Mouse (Mus musculus): ENCODE data around the gene Gm36210. TPM values are rescaled to one million over a fixed set of nuclear protein-coding genes. Genes with fewer than 3 reads are reported as not detected.

Gene Gm36210
- total and polyA plus RNA-seq, 3 experiments, result 0.90 TPM; not detected in 2

DNA sequence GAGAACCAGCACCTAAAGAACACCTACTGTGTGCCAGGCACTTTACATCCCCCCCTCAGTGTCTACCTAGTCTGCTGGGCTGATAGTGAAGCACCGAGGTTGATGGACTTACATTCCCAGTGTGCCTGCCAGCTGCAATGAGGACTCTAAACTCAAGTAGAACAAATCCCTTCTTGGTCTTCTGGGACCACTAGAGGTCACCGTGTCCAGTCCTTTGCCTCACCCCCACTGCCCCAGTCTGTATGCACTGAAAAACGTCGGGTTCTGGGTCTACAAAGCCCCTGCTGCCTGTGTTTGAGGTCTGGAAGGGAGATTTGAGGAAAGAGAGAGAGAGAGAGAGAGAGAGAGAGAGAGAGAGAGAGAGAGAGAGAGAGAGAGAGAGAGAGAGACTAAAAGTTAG is 18.2 kb upstream of the Gm36210 start:
- no peak overlapping the region for H3K27ac ChIP-seq (ENCODE audit: insufficient read depth, low read depth)
- no peak for DNase-seq (ENCODE audit: extremely low read depth)
- H3K4me3 ChIP-seq (replicated peaks in 1 of 3; ENCODE audit: low read depth in 2 of 3, low read length in 2 of 3, poor library complexity in 1 of 3), result no peak overlapping the region
- in situ Hi-C loops (cut with MboI; ENCODE audit: low pct_ligation_motif_present, low pct_unique_long_range_greater_than_20kb, low sequenced_read_pairs) (no loop called here), dilution Hi-C loops (cut with MboI; ENCODE audit: extremely low pct_ligation_motif_present, extremely low pct_unique_long_range_greater_than_20kb, low sequenced_read_pairs) (no loop called here)
- no peaks in the 10 kb centered on the region for H3K27me3 ChIP-seq (replicated peaks)
- H3K9me3 ChIP-seq (replicated peaks; ENCODE audit: low read length), result no peaks in the 10 kb centered on the region
- H3K9ac ChIP-seq (ENCODE audit: insufficient read depth, low read depth), result no peak overlapping the region
- H3K4me2 ChIP-seq (ENCODE audit: insufficient read depth, low read depth, poor library complexity, severe bottlenecking), result no peak overlapping the region
- peaks cover 15 to 24% of the 10 kb centered on the region in 2 experiments for H3K36me3 ChIP-seq (replicated peaks in 1 of 2; ENCODE audit: control insufficient read depth in 1 of 2, insufficient read depth in 1 of 2, low read length in 1 of 2)
- no peaks in the 10 kb centered on the region for H3K79me2 ChIP-seq (replicated peaks; ENCODE audit: control insufficient read depth, extremely low read depth, insufficient read depth, poor library complexity, severe bottlenecking)
- H3K4me1 ChIP-seq (ENCODE audit: control insufficient read depth in 1 of 2, insufficient read depth in 2 of 2), result peaks cover 5 to 23% of the 10 kb centered on the region in 2 experiments
- TF ChIP-seq CHD1 (IDR thresholded peaks at IDR 0.05; ENCODE audit: low read depth, low read length) (no peak), ZC3H11A (IDR thresholded peaks at IDR 0.05; ENCODE audit: low read depth, low read length) (no peak), IRF4 (IDR thresholded peaks at IDR 0.05; ENCODE audit: low read depth, low read length) (no peak), ZKSCAN1 (IDR thresholded peaks at IDR 0.05; ENCODE audit: borderline replicate concordance, low read depth, low read length) (peak; percentile 50), CTCF (conservative IDR thresholded peaks at IDR 0.05 in 1 of 2, IDR thresholded peaks at IDR 0.05 in 1 of 2; ENCODE audit: low read depth in 2 of 2, low read length in 2 of 2) (no peak), CHD2 (IDR thresholded peaks at IDR 0.05; ENCODE audit: low read length) (no peak)

DNA sequence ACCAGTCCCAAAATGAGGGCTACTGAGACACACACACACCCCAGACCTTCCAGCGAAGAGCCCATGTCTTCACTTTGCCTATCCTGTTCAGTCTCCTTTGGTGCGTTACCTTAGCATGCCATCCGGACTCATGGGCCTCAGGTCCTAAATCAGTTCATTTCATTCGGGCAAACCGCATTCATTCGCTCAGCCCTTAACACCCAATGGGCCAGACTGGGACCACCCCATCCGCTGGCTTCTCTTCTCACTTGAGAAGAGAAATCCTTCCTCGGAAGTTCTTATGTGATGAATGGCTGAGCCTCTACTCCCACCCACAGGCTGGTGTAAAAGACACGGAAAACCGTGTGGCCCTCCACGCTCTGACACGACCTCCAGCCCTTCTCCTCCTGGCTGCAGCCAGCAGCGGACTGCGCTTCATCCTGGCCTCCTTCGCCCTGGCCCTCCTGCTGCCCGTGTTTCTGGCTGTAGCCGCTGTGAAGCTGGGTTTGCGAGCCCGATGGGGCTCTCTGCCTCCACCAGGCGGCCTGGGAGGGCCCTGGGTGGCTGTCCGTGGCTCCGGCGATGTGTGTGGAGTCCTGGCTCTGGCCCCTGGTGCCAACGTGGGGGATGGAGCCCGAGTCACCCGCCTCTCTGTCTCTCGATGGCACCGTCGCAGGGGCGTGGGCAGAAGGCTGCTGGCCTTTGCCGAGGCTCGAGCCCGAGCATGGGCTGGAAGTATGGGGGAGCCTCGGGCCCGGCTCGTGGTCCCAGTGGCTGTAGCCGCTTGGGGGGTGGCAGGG is 17.5 kb upstream of the Gm36210 start:
- peaks cover 21 to 31% of the 10 kb centered on the region in 2 experiments for H3K36me3 ChIP-seq (replicated peaks in 1 of 2; ENCODE audit: control insufficient read depth in 1 of 2, insufficient read depth in 1 of 2, low read length in 1 of 2)
- H3K9ac ChIP-seq (ENCODE audit: insufficient read depth, low read depth), result no peak overlapping the region
- H3K4me3 ChIP-seq (replicated peaks in 1 of 3; ENCODE audit: low read depth in 2 of 3, low read length in 2 of 3, poor library complexity in 1 of 3), result no peak overlapping the region
- H3K27me3 ChIP-seq (replicated peaks), result no peaks in the 10 kb centered on the region
- H3K4me2 ChIP-seq (ENCODE audit: insufficient read depth, low read depth, poor library complexity, severe bottlenecking), result no peak overlapping the region
- no peak for DNase-seq (ENCODE audit: extremely low read depth)
- TF ChIP-seq JUN (IDR thresholded peaks at IDR 0.05; ENCODE audit: insufficient read depth, low read depth, low read length) (no peak), PAX5 (IDR thresholded peaks at IDR 0.05; ENCODE audit: low read length) (no peak), MAFK (IDR thresholded peaks at IDR 0.05; ENCODE audit: insufficient replicate concordance, low read length) (no peak), ZMIZ1 (IDR thresholded peaks at IDR 0.05; ENCODE audit: low read depth, low read length) (no peak), HCFC1 (IDR thresholded peaks at IDR 0.05; ENCODE audit: low read depth, low read length) (no peak), UBTF (IDR thresholded peaks at IDR 0.05; ENCODE audit: low read depth, low read length) (no peak), CHD1 (IDR thresholded peaks at IDR 0.05; ENCODE audit: low read depth, low read length) (no peak), JUND (conservative IDR thresholded peaks at IDR 0.05; ENCODE audit: low read depth, low read length) (no peak), BHLHE40 (IDR thresholded peaks at IDR 0.05; ENCODE audit: low read depth, low read length) (no peak), ZNF384 (IDR thresholded peaks at IDR 0.05; ENCODE audit: low read depth, low read length) (no peak), RAD21 (IDR thresholded peaks at IDR 0.05; ENCODE audit: low read depth, low read length) (no peak), POLR2A (IDR thresholded peaks at IDR 0.05; ENCODE audit: low read depth, low read length) (no peak), SMC3 (IDR thresholded peaks at IDR 0.05; ENCODE audit: low read depth, low read length) (no peak), GABPA (IDR thresholded peaks at IDR 0.05; ENCODE audit: insufficient replicate concordance, low read depth, low read length) (no peak), ETS1 (conservative IDR thresholded peaks at IDR 0.05; ENCODE audit: low read depth, low read length) (no peak), MEF2A (IDR thresholded peaks at IDR 0.05; ENCODE audit: borderline replicate concordance, low read depth, low read length) (no peak), ZKSCAN1 (IDR thresholded peaks at IDR 0.05; ENCODE audit: borderline replicate concordance, low read depth, low read length) (no peak), NRF1 (IDR thresholded peaks at IDR 0.05; ENCODE audit: low read depth, low read length) (no peak), SIN3A (IDR thresholded peaks at IDR 0.05; ENCODE audit: low read length) (no peak), RCOR1 (conservative IDR thresholded peaks at IDR 0.05; ENCODE audit: low read depth, low read length) (no peak)
- in situ Hi-C loops (cut with MboI; ENCODE audit: low pct_ligation_motif_present, low pct_unique_long_range_greater_than_20kb, low sequenced_read_pairs) (no loop called here), dilution Hi-C loops (cut with MboI; ENCODE audit: extremely low pct_ligation_motif_present, extremely low pct_unique_long_range_greater_than_20kb, low sequenced_read_pairs) (no loop called here)
- H3K27ac ChIP-seq (ENCODE audit: insufficient read depth, low read depth), result no peak overlapping the region
- H3K79me2 ChIP-seq (replicated peaks; ENCODE audit: control insufficient read depth, extremely low read depth, insufficient read depth, poor library complexity, severe bottlenecking), result no peaks in the 10 kb centered on the region
- peaks cover 5 to 23% of the 10 kb centered on the region in 2 experiments for H3K4me1 ChIP-seq (ENCODE audit: control insufficient read depth in 1 of 2, insufficient read depth in 2 of 2)
- H3K9me3 ChIP-seq (replicated peaks; ENCODE audit: low read length), result no peaks in the 10 kb centered on the region

Measured in CH12.LX (cell line).